Mouse (Mus musculus) ES-Bruce4 (cell line): ENCODE measurements around the gene Hba-a2.

Experiments used
- CTCF ChIP-seq: IDR thresholded peaks from one replicate; pipeline ENCODE4 v1.8.1; 2011; ENCODE audit warnings: low read depth, low read length
- EP300 ChIP-seq: IDR thresholded peaks from 2 replicates; pipeline ENCODE4 v1.6.1; 2011; ENCODE audit warnings: low read depth, low read length; ENCODE audit not compliant: insufficient read depth
- POLR2A ChIP-seq: IDR thresholded peaks from one replicate; pipeline ENCODE4 v1.8.1; 2011; ENCODE audit warnings: low read length; ENCODE audit not compliant: insufficient read depth

GRCm38 (mm10) chr11:32340476-32341473 lies 44.5 kb downstream of the Hba-a2 start:
- no peak for TF ChIP-seq EP300
- no peak for TF ChIP-seq POLR2A
- TF ChIP-seq CTCF = peak; percentile 98
